Mouse (Mus musculus): ENCODE measurements around the gene Ctsk.

DNA sequence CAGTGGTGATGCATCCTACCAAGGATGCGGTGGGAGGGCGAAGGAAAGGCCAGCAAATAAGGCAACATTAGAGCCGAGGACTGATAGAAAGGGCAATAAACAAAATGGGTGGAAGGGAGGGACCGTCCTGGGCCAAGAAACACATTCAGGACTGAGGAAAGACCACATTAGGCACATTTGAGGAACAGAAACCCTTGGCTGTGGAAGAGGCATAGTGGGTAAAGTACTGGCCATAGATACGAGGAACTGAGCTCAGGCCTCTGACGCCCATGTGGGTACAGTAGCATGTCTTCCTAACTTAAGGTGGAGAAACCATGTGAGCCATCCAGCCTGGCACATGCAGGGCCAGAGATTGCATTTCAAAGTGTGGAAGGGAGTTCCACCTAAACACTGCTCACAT lies 30.8 kb downstream of the Ctsk start:
- TF ChIP-seq CTCF (conservative IDR thresholded peaks at IDR 0.05; ENCODE audit: low read length): no peak
- no peak for TF ChIP-seq NANOG (IDR thresholded peaks at IDR 0.05; ENCODE audit: borderline replicate concordance, low read length)
- TF ChIP-seq POU5F1 (IDR thresholded peaks at IDR 0.05; ENCODE audit: borderline replicate concordance, low read length): no peak
